Mouse (Mus musculus): ENCODE measurements at regions not wholly inside any gene's neighbourhood (a gene's known extent, or its start where the extent isn't known, plus 50 kb on each side); places are given as distances from the start of the nearest gene placed in this dataset.

DNA sequence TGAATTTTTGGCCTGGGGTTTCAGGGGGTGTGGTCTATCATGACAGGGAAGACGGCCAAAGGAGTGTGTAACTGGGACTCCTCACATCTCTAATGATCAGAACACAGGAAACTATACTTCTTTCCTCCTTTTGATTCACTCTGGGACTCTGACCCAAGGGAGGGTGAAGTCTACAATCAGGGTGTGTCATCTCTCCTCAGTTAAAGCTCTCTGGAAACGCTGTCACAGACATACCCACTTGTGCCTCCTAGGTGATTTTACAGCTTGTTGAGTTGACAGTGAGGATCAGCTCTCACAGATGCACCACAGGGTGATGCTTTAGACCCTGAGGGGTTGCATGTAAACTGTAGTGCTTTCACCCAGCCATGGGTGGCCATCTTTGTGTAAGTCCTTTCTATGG lies 194.9 kb upstream of the Klf4 start:
- no peak overlapping the region for H3K4me2 ChIP-seq (ENCODE audit: low read length)
- H3K27ac ChIP-seq (replicated peaks in 1 of 2; ENCODE audit: control insufficient read depth in 1 of 2, insufficient read depth in 1 of 2, low read depth in 2 of 2, low read length in 2 of 2), result no peak overlapping the region
- no peaks in the 10 kb centered on the region for H3K27me3 ChIP-seq (ENCODE audit: control insufficient read depth, insufficient read depth, low read length)
- 65% methylated on average over 2 of the region's 2 CpGs for WGBS
- H3K9me3 ChIP-seq (ENCODE audit: control insufficient read depth, low read length), result no peaks in the 10 kb centered on the region
- H3K9ac ChIP-seq (ENCODE audit: low read length), result no peak overlapping the region
- H3K36me3 ChIP-seq (ENCODE audit: control insufficient read depth, insufficient read depth, low read length), result no peaks in the 10 kb centered on the region
- no peak overlapping the region for H3K4me3 ChIP-seq (ENCODE audit: control insufficient read depth in 1 of 2, insufficient read depth in 1 of 2, low read depth in 1 of 2, low read length in 2 of 2)
- H3K4me1 ChIP-seq (ENCODE audit: control insufficient read depth in 2 of 2, insufficient read depth in 2 of 2, low read length in 2 of 2), result peaks cover 6 to 7% of the 10 kb centered on the region in 2 experiments; a peak in 3 of 4 replicates
- no peak for ATAC-seq (ENCODE audit: insufficient number of reproducible peaks, insufficient read depth, low FRiP score, low read depth)

DNA sequence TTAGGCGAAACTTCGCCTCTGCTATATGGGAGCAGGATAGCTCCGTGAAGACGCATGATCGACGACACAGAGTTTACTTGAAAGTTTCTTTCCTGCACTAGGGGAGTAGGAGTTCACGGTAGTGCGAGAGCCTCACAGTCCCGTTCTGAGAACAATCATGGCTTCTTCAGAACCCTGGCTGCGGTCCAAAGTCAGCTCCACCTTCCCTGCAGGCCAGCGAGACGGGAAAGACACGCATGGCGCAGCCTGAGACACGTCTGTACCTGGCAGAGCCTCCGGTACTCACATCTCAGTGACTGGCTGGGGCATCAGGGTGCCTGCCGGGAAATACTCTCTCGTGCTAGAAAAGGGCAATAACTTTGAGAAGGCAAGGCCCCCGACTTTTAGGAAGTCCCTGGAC lies 193.8 kb upstream of the Klf4 start:
- H3K27ac ChIP-seq (replicated peaks in 1 of 2; ENCODE audit: control insufficient read depth in 1 of 2, insufficient read depth in 1 of 2, low read depth in 2 of 2, low read length in 2 of 2), result no peak overlapping the region
- no peaks in the 10 kb centered on the region for H3K27me3 ChIP-seq (ENCODE audit: control insufficient read depth, insufficient read depth, low read length)
- H3K9ac ChIP-seq (ENCODE audit: low read length), result no peak overlapping the region
- ATAC-seq (ENCODE audit: insufficient number of reproducible peaks, insufficient read depth, low FRiP score, low read depth), result 0 out of 2 replicates have a peak, but pooled peaks have one; percentile 14
- H3K4me1 ChIP-seq (ENCODE audit: control insufficient read depth in 2 of 2, insufficient read depth in 2 of 2, low read length in 2 of 2), result peaks cover 10% of the 10 kb centered on the region in 2 experiments; a peak in 3 of 4 replicates
- H3K4me2 ChIP-seq (ENCODE audit: low read length), result no peak overlapping the region
- H3K36me3 ChIP-seq (ENCODE audit: control insufficient read depth, insufficient read depth, low read length), result no peaks in the 10 kb centered on the region
- 74% methylated on average over 19 of the region's 19 CpGs for WGBS
- H3K9me3 ChIP-seq (ENCODE audit: control insufficient read depth, low read length), result no peaks in the 10 kb centered on the region
- H3K4me3 ChIP-seq (ENCODE audit: control insufficient read depth in 1 of 2, insufficient read depth in 1 of 2, low read depth in 1 of 2, low read length in 2 of 2), result no peak overlapping the region

DNA sequence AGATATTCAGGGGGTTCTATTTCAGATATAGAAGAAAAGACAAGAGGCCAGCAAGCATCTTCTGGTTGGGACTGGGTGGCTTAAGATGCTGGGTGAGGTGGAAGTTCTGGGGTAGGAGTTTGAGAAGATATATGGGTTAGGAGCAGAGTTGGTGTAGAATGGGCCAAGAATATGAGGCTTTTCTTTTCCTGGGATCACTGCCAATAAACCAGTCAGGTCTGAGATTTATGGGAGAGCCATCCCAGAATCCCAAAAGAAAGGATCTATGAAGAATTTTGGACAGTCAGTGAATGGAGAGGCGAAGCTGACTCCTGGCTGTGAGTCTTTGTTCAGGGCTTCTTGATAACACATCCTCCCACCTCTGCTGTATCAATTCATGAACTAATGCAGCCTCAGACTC lies 192.0 kb upstream of the Klf4 start:
- no peak for ATAC-seq (ENCODE audit: insufficient number of reproducible peaks, insufficient read depth, low FRiP score, low read depth)
- H3K27me3 ChIP-seq (ENCODE audit: control insufficient read depth, insufficient read depth, low read length), result no peaks in the 10 kb centered on the region; the same call in 1 of the 2 replicates
- H3K9me3 ChIP-seq (ENCODE audit: control insufficient read depth, low read length), result no peaks in the 10 kb centered on the region
- H3K4me2 ChIP-seq (ENCODE audit: low read length), result no peak overlapping the region
- peaks cover 10% of the 10 kb centered on the region in 2 experiments; a peak in 3 of 4 replicates for H3K4me1 ChIP-seq (ENCODE audit: control insufficient read depth in 2 of 2, insufficient read depth in 2 of 2, low read length in 2 of 2)
- WGBS, result 89% methylated on average over 1 of the region's 1 CpGs
- H3K4me3 ChIP-seq (ENCODE audit: control insufficient read depth in 1 of 2, insufficient read depth in 1 of 2, low read depth in 1 of 2, low read length in 2 of 2), result no peak overlapping the region
- no peak overlapping the region for H3K9ac ChIP-seq (ENCODE audit: low read length)
- H3K36me3 ChIP-seq (ENCODE audit: control insufficient read depth, insufficient read depth, low read length), result no peaks in the 10 kb centered on the region
- no peak overlapping the region for H3K27ac ChIP-seq (replicated peaks in 1 of 2; ENCODE audit: control insufficient read depth in 1 of 2, insufficient read depth in 1 of 2, low read depth in 2 of 2, low read length in 2 of 2)

DNA sequence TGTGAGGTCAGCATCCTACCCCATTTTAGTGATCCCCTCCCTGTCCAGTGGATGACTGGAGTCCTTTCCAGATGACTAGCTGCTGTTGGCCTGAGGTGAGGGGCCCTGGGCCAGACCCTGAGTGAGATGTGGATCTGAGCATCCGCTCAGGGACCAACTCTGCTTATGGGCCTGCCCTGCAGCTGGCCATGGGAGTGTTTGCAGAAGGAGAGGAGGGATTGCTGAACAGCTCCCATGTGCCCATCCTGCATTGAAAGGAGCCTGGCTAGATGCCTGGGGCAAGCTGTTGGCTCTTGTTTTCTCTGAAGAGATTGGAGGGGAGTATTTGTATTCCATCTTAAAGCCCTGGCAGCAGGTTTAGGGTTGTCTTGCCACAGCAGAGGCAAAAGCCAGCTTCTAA lies 190.9 kb upstream of the Klf4 start:
- Histone ChIP-seq H3K9ac (ENCODE audit: low read length) (no peak overlapping the region), H3K9me3 (ENCODE audit: control insufficient read depth, low read length) (no peaks in the 10 kb centered on the region), H3K4me3 (ENCODE audit: control insufficient read depth in 1 of 2, insufficient read depth in 1 of 2, low read depth in 1 of 2, low read length in 2 of 2) (no peak overlapping the region), H3K4me2 (ENCODE audit: low read length) (no peak overlapping the region), H3K4me1 (ENCODE audit: control insufficient read depth in 2 of 2, insufficient read depth in 2 of 2, low read length in 2 of 2) (peaks cover 10 to 12% of the 10 kb centered on the region in 2 experiments; a peak in 3 of 4 replicates), H3K36me3 (ENCODE audit: control insufficient read depth, insufficient read depth, low read length) (no peaks in the 10 kb centered on the region), H3K27me3 (ENCODE audit: control insufficient read depth, insufficient read depth, low read length) (no peaks in the 10 kb centered on the region; the same call in 1 of the 2 replicates), H3K27ac (replicated peaks in 1 of 2; ENCODE audit: control insufficient read depth in 1 of 2, insufficient read depth in 1 of 2, low read depth in 2 of 2, low read length in 2 of 2) (no peak overlapping the region)
- no peak for ATAC-seq (ENCODE audit: insufficient number of reproducible peaks, insufficient read depth, low FRiP score, low read depth)
- WGBS, result 88% methylated on average over 1 of the region's 1 CpGs

DNA sequence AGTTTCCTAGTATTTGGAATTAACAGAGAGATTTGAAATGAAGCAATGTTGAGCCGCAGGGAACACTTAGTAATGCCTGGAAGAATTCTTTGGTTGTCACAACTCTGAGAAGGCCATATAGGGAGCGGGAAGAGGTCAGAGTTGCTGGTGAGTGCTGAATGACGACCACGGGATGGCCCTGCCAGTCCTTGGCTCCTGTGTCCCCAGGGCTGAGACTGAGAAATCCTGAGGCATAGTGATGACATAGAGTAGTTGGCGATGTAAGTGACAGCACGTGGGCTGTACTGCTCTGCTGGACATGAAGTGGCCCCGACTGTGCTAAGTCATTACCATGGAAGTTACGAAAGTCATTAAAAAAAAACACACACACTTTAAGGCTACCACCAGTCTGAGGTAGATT lies 190.1 kb upstream of the Klf4 start:
- Histone ChIP-seq H3K27ac (replicated peaks in 1 of 2; ENCODE audit: control insufficient read depth in 1 of 2, insufficient read depth in 1 of 2, low read depth in 2 of 2, low read length in 2 of 2) (no peak overlapping the region), H3K4me3 (ENCODE audit: control insufficient read depth in 1 of 2, insufficient read depth in 1 of 2, low read depth in 1 of 2, low read length in 2 of 2) (no peak overlapping the region), H3K9ac (ENCODE audit: low read length) (no peak overlapping the region), H3K4me1 (ENCODE audit: control insufficient read depth in 2 of 2, insufficient read depth in 2 of 2, low read length in 2 of 2) (peaks cover 10 to 12% of the 10 kb centered on the region in 2 experiments; a peak in 3 of 4 replicates), H3K36me3 (ENCODE audit: control insufficient read depth, insufficient read depth, low read length) (no peaks in the 10 kb centered on the region), H3K27me3 (ENCODE audit: control insufficient read depth, insufficient read depth, low read length) (no peaks in the 10 kb centered on the region; the same call in 1 of the 2 replicates), H3K9me3 (ENCODE audit: control insufficient read depth, low read length) (no peaks in the 10 kb centered on the region), H3K4me2 (ENCODE audit: low read length) (no peak overlapping the region)
- ATAC-seq (ENCODE audit: insufficient number of reproducible peaks, insufficient read depth, low FRiP score, low read depth), result 0 out of 2 replicates have a peak, but pooled peaks have one; percentile 26
- 32% methylated on average over 8 of the region's 8 CpGs for WGBS

DNA sequence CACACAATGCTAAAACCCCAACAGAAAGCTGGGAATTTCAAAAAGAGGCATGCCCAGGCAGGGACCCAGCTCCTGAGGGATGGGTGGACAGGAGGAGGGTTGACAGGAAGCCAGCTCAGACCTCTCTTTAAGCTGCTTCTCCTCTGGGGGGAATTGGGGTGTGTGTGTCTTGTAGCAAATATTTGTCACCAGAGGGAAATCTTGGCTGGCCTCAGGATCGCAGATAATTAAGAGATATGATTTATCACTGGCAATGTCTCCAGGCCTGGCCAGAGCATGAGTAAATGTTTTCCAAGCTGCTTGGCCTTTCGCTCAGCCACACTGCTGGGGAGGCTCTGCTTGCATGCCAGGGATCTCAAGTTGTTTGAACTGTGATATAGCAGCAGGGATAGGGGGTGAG lies 189.6 kb upstream of the Klf4 start:
- Histone ChIP-seq H3K4me3 (ENCODE audit: control insufficient read depth in 1 of 2, insufficient read depth in 1 of 2, low read depth in 1 of 2, low read length in 2 of 2) (no peak overlapping the region), H3K9ac (ENCODE audit: low read length) (no peak overlapping the region), H3K27me3 (ENCODE audit: control insufficient read depth, insufficient read depth, low read length) (no peaks in the 10 kb centered on the region; the same call in 1 of the 2 replicates), H3K27ac (replicated peaks in 1 of 2; ENCODE audit: control insufficient read depth in 1 of 2, insufficient read depth in 1 of 2, low read depth in 2 of 2, low read length in 2 of 2) (no peak overlapping the region), H3K4me2 (ENCODE audit: low read length) (no peak overlapping the region), H3K4me1 (ENCODE audit: control insufficient read depth in 2 of 2, insufficient read depth in 2 of 2, low read length in 2 of 2) (peaks cover 10 to 12% of the 10 kb centered on the region in 2 experiments; a peak in 3 of 4 replicates), H3K9me3 (ENCODE audit: control insufficient read depth, low read length) (no peaks in the 10 kb centered on the region), H3K36me3 (ENCODE audit: control insufficient read depth, insufficient read depth, low read length) (no peaks in the 10 kb centered on the region)
- ATAC-seq (ENCODE audit: insufficient number of reproducible peaks, insufficient read depth, low FRiP score, low read depth), result no peak
- WGBS, result 37% methylated on average over 2 of the region's 2 CpGs

DNA sequence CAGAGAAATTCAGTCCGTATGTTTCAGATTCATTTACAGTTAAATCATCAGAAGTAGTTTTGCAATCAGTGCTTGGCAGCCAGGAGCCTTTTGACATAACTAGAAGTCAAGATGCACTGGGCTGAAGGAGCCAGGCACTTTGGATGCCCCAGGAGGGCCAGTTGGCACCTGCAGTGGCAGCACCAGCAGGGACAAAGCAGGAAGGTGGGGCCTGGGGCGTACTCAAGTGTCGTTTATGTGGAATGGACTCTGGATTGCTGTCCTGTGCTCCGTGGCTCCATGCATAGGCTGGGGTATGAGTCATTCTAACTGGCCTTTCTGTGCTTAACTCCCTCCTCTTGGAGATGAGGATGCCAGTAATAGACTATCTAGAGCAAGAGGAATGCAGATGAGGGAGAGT lies 186.2 kb upstream of the Klf4 start:
- H3K4me3 ChIP-seq (ENCODE audit: control insufficient read depth in 1 of 2, insufficient read depth in 1 of 2, low read depth in 1 of 2, low read length in 2 of 2), result no peak overlapping the region
- H3K9ac ChIP-seq (ENCODE audit: low read length), result no peak overlapping the region
- peaks cover 14 to 18% of the 10 kb centered on the region in 2 experiments; a peak in 3 of 4 replicates for H3K4me1 ChIP-seq (ENCODE audit: control insufficient read depth in 2 of 2, insufficient read depth in 2 of 2, low read length in 2 of 2)
- H3K36me3 ChIP-seq (ENCODE audit: control insufficient read depth, insufficient read depth, low read length), result no peaks in the 10 kb centered on the region
- H3K27ac ChIP-seq (replicated peaks in 1 of 2; ENCODE audit: control insufficient read depth in 1 of 2, insufficient read depth in 1 of 2, low read depth in 2 of 2, low read length in 2 of 2), result no peak overlapping the region
- no peak overlapping the region for H3K4me2 ChIP-seq (ENCODE audit: low read length)
- no peaks in the 10 kb centered on the region; the same call in 1 of the 2 replicates for H3K27me3 ChIP-seq (ENCODE audit: control insufficient read depth, insufficient read depth, low read length)
- H3K9me3 ChIP-seq (ENCODE audit: control insufficient read depth, low read length), result no peaks in the 10 kb centered on the region
- WGBS, result 44% methylated on average over 4 of the region's 4 CpGs
- no peak for ATAC-seq (ENCODE audit: insufficient number of reproducible peaks, insufficient read depth, low FRiP score, low read depth)

DNA sequence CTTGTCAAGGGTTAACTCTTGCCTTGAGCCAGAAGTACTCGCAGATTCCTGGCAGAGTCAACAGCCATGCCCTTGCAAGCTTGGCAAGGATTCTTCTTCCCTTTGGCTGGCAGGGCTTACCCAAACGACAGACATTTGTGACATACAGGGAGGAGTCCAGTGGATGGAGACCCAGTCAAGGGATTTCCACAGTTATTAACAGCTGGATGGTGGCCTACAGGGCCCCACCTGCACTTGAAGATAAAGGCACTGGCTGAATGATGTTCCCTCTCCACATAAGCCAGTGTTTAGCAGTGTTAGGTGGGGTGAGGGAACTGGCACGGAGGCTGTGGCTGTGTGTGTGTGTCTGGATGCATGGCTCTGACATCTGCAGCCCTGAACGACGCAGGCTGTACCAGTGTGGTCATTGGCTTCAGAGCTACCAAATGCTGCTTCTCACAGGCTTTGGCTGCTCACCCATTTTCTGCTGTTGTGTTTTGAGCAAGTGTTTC lies 183.9 kb upstream of the Klf4 start:
- no peak overlapping the region for H3K4me3 ChIP-seq (ENCODE audit: control insufficient read depth in 1 of 2, insufficient read depth in 1 of 2, low read depth in 1 of 2, low read length in 2 of 2)
- no peaks in the 10 kb centered on the region for H3K36me3 ChIP-seq (ENCODE audit: control insufficient read depth, insufficient read depth, low read length)
- no peak; the same call in 1 of the 2 replicates for ATAC-seq (ENCODE audit: insufficient number of reproducible peaks, insufficient read depth, low FRiP score, low read depth)
- H3K27me3 ChIP-seq (ENCODE audit: control insufficient read depth, insufficient read depth, low read length), result no peaks in the 10 kb centered on the region; the same call in 1 of the 2 replicates
- H3K9me3 ChIP-seq (ENCODE audit: control insufficient read depth, low read length), result no peaks in the 10 kb centered on the region
- no peak overlapping the region for H3K4me2 ChIP-seq (ENCODE audit: low read length)
- no peak overlapping the region for H3K9ac ChIP-seq (ENCODE audit: low read length)
- no peak overlapping the region for H3K27ac ChIP-seq (replicated peaks in 1 of 2; ENCODE audit: control insufficient read depth in 1 of 2, insufficient read depth in 1 of 2, low read depth in 2 of 2, low read length in 2 of 2)
- peaks cover 13 to 17% of the 10 kb centered on the region in 2 experiments for H3K4me1 ChIP-seq (ENCODE audit: control insufficient read depth in 2 of 2, insufficient read depth in 2 of 2, low read length in 2 of 2)
- WGBS, result 54% methylated on average over 5 of the region's 5 CpGs
